Mouse (Mus musculus) small intestine, adult 2 months (tissue): ENCODE data around the gene Cog4. TPM values are rescaled to one million over a fixed set of nuclear protein-coding genes. Genes with fewer than 3 reads are reported as not detected.

Experiments used
- H3K27ac ChIP-seq: fragments of 200-500 bp; 2 replicates; pipeline ENCODE4 v1.5.1; 2012; ENCODE audit warnings: low read depth, low read length, control low read depth, inconsistent platforms; ENCODE audit not compliant: insufficient read depth
- H3K27me3 ChIP-seq: fragments of 200-500 bp; 2 replicates; pipeline ENCODE4 v1.6.1; 2012; ENCODE audit warnings: mild to moderate bottlenecking, moderate library complexity, low read length, inconsistent platforms; ENCODE audit not compliant: control insufficient read depth, insufficient read depth
- H3K36me3 ChIP-seq: fragments of 200-500 bp; 2 replicates; pipeline ENCODE4 v1.6.1; 2012; ENCODE audit warnings: mild to moderate bottlenecking, low read length, control low read depth, inconsistent platforms; ENCODE audit not compliant: control insufficient read depth, insufficient read depth
- H3K4me1 ChIP-seq: fragments of 200-500 bp; 2 replicates; pipeline ENCODE4 v1.6.1; 2012; ENCODE audit warnings: low read length, inconsistent platforms, mixed read lengths; ENCODE audit not compliant: control insufficient read depth, insufficient read depth, insufficient read length
- H3K4me3 ChIP-seq: fragments of 200-500 bp; 2 replicates; pipeline ENCODE4 v1.5.1; 2012; ENCODE audit warnings: low read depth, mild to moderate bottlenecking, control low read depth, inconsistent platforms, low read length, moderate library complexity
- CTCF ChIP-seq: fragments of 200-500 bp; IDR thresholded peaks from 2 replicates; pipeline ENCODE4 v1.5.1; 2012; ENCODE audit warnings: low read depth, mild to moderate bottlenecking, control low read depth, inconsistent platforms, low read length, moderate library complexity, mixed read lengths; ENCODE audit not compliant: insufficient replicate concordance, insufficient read length; ENCODE audit errors: extremely low read depth
- POLR2A ChIP-seq: fragments of 200-500 bp; IDR thresholded peaks from 2 replicates; pipeline ENCODE4 v1.6.1; 2012; ENCODE audit warnings: low read depth, mild to moderate bottlenecking, control low read depth, inconsistent platforms, low read length, moderate library complexity
- WGBS: fragments of 180-500 bp; shearing (Covaris S2); methylation state at CpG from one replicate; pipeline ENCODE4 v1.1.7; 2018; 5-methylcytosine and 5-hydroxymethylcytosine counted together
- polyA plus RNA-seq: library from polyadenylated mRNA; depleted of rRNA; stranded (reverse); fragments of >200 nt; gene quantifications from 2 replicates; pipeline ENCODE4 v1.2.3, GENCODE M21; 2012

Gene Cog4
- polyA plus RNA-seq, 1 experiment: 21.6 TPM

DNA sequence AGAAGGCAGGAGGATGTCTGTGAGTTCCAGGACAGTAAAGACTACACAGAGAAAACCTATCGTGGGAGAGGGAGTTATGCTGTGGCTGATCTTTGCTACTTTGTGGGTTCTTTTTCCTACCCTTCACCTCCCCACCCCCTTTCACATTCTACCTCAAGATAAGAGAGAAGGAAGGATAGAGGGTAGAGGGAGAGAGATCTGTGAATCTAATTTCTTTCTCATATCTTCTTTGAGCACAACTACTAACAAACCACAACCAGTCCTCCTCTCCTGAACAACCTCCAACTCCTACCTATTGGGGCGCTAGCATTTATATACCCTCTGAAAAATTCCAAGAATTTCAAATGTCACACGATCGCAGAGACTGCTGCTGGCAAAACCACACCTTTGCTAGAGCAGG, 31.5 kb downstream of the Cog4 start:
- Histone ChIP-seq H3K4me1 (no peaks in the 10 kb centered on the region), H3K27me3 (no peaks in the 10 kb centered on the region), H3K27ac (no peak overlapping the region), H3K36me3 (peaks cover 71% of the 10 kb centered on the region), H3K4me3 (no peak overlapping the region)
- no peak for TF ChIP-seq POLR2A
- TF ChIP-seq CTCF: no peak
- 80% methylated on average over 4 of the region's 4 CpGs for WGBS

DNA sequence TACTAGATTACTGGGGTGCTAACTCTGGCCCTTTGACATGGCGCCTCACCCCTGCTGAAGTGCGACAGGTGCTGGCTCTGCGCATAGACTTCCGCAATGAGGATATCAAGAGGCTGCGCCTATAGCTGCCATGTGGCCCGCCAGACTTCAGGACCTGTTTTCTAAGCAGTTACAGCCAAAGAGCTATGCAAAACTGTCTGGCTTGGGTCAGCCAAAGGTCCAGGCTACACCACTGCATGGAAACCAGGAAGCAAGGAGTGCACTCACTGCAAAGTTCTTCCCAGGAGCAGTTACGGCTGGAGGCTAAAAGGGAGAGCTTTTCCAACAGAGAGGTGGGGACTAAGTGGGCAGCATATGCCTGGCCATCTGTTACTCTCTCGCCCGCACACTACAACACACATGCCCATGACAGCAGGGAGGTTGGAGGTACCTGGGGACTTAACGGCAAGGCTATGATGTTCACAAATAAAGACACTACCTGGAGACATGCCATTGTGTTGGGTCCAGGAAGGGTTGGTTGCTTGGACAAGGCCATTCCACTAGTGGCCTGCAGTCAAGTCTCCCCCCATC, 35.4 kb downstream of the Cog4 start:
- Histone ChIP-seq H3K27ac (no peak overlapping the region), H3K36me3 (peaks cover 72% of the 10 kb centered on the region), H3K4me3 (no peak overlapping the region), H3K4me1 (no peaks in the 10 kb centered on the region), H3K27me3 (no peaks in the 10 kb centered on the region)
- no peak for TF ChIP-seq POLR2A
- no peak for TF ChIP-seq CTCF
- 92% methylated on average over 10 of the region's 10 CpGs for WGBS

DNA sequence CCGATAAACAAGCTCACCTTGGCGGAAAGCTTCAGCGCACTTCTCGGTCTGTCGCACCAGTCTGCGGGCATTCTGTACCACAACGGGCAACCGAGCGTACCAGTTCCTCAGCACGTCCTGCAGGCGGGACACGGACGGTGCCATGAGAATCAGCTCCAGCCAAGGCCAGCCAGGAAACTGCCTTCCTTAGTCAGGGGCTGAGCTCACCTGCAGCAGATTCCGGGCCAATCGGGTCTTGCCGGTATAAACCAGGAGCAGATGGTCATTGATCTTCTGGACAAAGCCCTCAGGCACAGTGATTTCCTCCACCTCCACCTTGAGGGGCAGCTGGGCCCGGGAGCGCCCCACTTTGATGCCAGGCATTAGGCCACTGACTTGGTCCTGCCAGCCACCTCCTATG, 37.4 kb downstream of the Cog4 start:
- H3K36me3 ChIP-seq: peaks cover 81% of the 10 kb centered on the region
- H3K4me1 ChIP-seq: no peaks in the 10 kb centered on the region
- TF ChIP-seq CTCF (no peak), POLR2A (no peak)
- H3K27ac ChIP-seq: no peak overlapping the region
- H3K27me3 ChIP-seq: no peaks in the 10 kb centered on the region
- no peak overlapping the region for H3K4me3 ChIP-seq
- 95% methylated on average over 18 of the region's 18 CpGs for WGBS

DNA sequence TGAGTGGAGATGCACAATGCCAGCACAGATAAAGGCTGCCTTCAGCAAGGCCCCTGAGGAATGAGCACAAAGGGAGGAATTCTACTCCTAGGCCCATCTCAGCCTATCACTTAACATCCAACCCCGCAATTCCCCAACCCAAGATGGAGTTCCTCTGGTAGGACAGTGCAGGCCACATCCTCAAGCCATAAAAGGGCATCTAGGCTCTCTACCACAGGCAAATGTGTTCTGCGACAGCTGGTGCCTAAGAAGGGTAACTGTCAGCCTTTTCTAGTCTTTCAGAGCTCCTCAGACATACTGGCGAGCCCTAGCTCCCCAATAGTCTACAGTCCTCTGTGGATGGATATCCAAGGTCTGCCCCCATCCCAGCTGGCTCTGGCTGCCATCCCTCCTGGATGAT, 40.2 kb downstream of the Cog4 start:
- no peaks in the 10 kb centered on the region for H3K27me3 ChIP-seq
- WGBS: 89% methylated on average over 3 of the region's 3 CpGs

DNA sequence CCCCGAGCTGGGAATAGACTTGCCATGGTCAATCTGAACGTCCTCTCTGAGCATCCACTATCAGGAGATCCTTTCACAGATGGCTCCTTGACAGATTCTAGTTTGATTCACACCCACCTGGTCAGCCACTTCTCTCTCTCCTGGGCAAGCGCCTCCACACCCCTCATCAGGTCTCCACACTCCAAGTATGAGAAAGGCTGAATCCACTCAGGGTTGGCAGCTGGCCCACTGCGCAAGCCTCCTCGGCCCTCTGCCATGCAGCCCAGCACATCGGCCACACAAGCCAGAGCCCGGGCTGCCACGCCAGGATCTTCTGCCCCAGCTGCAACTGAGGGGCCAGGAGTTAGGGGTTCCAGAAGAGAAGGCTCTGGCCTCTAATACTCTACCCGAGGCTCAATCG, 41.2 kb downstream of the Cog4 start:
- TF ChIP-seq CTCF: no peak
- no peak for TF ChIP-seq POLR2A
- no peak overlapping the region for H3K4me3 ChIP-seq

More for the DNA sequence above, 40.2 kb downstream of the Cog4 start:
- TF ChIP-seq CTCF: no peak
- no peak for TF ChIP-seq POLR2A
- H3K4me3 ChIP-seq: no peak overlapping the region
- H3K36me3 ChIP-seq: peaks cover 73% of the 10 kb centered on the region
- no peak overlapping the region for H3K27ac ChIP-seq
- H3K4me1 ChIP-seq: no peaks in the 10 kb centered on the region

DNA sequence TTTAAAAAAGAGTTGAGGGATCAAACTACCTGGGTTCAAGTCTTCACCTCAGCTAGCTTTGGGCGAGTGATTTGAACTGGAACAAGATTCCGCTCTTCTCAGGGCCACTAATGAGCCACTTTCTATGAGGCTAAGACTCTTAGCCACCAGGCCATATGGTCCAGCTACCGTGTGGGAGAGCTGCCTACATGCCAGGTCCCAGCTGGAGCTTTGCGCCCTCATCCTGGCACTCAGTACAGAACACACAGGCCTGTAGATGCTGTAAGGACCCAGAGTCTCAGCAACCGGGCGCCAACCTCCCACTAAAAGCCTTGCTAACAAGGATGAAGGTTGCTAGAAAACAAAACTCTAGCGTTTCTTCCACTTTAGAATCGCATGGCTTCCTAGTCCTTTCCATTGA, 42.0 kb downstream of the Cog4 start:
- H3K4me3 ChIP-seq: no peak overlapping the region
- WGBS: 95% methylated on average over 8 of the region's 8 CpGs
- H3K27me3 ChIP-seq: no peaks in the 10 kb centered on the region
- H3K36me3 ChIP-seq: peaks cover 65% of the 10 kb centered on the region
- TF ChIP-seq CTCF (no peak), POLR2A (no peak)
- no peaks in the 10 kb centered on the region for H3K4me1 ChIP-seq
- H3K27ac ChIP-seq: no peak overlapping the region

More for the DNA sequence above, 41.2 kb downstream of the Cog4 start:
- Histone ChIP-seq H3K27me3 (no peaks in the 10 kb centered on the region), H3K4me1 (no peaks in the 10 kb centered on the region), H3K36me3 (peaks cover 68% of the 10 kb centered on the region), H3K27ac (no peak overlapping the region)
- 94% methylated on average over 10 of the region's 10 CpGs for WGBS

DNA sequence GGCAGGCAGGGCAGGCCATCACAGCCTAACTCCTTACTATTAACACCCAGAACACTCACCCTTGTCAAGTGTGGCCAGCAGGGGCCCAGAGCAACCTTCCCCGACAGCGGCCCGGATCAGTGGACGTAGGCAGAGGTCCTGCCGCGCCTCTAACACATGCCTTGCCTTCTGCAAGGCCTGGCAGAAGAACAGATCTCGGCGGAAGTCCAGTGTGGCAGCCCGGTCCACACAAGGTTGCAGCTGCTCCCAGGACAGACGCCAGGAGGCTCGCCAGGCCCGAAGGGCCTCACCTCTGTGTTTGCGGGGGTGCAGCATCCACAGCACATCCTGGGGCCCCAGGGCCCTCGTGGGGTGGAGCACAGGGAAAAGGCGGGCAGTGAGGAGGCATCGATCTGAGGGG, 42.5 kb downstream of the Cog4 start:
- Histone ChIP-seq H3K27ac (no peak overlapping the region), H3K27me3 (no peaks in the 10 kb centered on the region), H3K4me3 (no peak overlapping the region), H3K4me1 (no peaks in the 10 kb centered on the region), H3K36me3 (peaks cover 62% of the 10 kb centered on the region)
- 90% methylated on average over 16 of the region's 16 CpGs for WGBS
- TF ChIP-seq POLR2A: no peak
- TF ChIP-seq CTCF: no peak
